Mouse (Mus musculus) C2C12 (cell line): ENCODE measurements around the gene Smad1.

Experiments
- CEBPB ChIP-seq: IDR thresholded peaks from one replicate; pipeline ENCODE4 v1.6.1; 2011; ENCODE audit warnings: low read depth, mild to moderate bottlenecking, control low read depth, moderate library complexity
- CTCF ChIP-seq: IDR thresholded peaks from one replicate; pipeline ENCODE4 v1.5.1; 2011; ENCODE audit not compliant: control insufficient read depth, insufficient read depth, insufficient read length
- MYOD1 ChIP-seq: IDR thresholded peaks from one replicate; pipeline ENCODE4 v1.6.1; 2011; ENCODE audit warnings: low read depth; ENCODE audit not compliant: control insufficient read depth, insufficient read length
- USF1 ChIP-seq: IDR thresholded peaks from one replicate; pipeline ENCODE4 v1.6.1; 2011; ENCODE audit warnings: low read depth, mild to moderate bottlenecking, control low read depth, moderate library complexity

DNA sequence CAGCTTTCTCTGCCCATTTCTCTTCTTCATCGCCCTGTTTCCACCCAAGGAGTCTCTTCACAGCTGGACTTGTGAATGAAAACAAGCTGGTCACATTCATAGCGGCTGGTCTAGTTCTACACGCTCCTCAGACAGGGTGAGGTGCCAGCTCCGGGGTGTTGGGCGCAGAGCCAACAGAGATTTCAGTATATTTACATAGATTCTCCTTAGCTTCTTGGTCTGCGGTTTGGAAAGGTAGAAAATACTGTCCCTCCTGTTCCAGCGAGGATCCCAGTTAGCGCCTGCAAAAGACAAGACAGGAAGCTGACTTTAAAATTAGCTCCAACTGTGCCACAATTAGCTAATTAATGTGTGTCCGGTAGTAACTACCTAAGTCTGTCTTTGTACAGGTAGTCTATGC, 27.2 kb downstream of the Smad1 start:
- TF ChIP-seq CTCF (no peak), USF1 (no peak), CEBPB (no peak), MYOD1 (no peak)
